Mouse (Mus musculus): ENCODE data around the gene Ugp2.

Ugp2 gene

DNA sequence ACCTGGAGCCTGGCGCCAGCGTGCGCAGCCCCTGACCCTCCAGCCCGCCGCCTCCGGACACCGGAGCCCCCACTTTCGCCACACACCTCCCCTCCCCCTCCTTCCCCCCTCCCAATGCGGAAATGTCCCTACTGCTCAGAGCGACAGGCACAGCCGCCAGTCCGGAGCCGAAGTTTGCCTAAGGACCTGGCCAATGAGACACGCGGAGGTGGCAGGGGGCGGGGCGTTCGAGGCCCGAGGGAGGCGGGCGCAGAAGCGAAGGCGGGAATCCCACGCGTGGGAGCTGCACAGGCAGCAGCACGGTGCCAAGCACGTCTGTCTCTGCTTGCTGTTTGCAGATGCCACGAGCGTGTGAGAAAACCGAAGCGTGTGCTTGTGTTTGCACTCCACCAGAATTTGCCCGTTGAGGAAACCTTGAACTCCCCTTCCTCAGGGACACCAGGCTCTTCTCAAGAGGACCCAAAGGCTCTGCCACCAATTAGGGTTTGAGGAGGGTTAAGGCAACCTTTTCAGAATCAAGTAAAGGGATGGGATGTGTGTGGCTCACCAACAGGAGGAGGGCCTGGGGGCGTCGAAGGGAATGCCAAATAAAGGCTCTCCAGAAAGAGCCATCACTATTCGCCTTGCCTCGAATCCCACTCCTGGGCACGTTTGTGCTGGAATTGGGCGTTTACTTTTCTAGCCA, at the start of gene Ugp2:
Gene Ugp2 (minus strand): TSS at position 80 of the 685 bp plus-strand sequence.
- peak; percentile 96 for DNase-seq (ENCODE audit: low spot score)

DNA sequence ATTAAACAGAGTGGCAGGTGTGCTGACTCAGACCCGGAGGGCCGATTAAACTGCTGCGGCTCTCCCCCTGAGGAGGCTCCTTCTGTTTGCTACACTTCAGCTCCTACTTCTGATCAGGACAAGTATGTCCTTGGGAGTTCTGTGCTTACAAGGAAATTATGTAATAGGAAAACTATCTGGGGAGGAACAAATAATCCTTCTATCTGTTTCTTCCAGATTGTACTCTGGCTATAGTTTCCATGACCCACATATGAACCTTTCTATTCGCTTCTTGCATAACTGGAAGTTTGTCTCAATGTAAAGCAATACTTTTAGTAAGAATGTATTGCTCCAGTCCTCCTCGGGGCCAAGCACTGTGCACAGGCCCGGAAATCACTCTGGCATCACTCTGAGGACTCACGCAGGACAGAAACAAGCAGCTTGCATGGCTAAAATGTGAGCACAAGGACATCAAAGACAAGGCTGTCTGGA, 43.9 kb upstream of the Ugp2 start:
- DNase-seq (ENCODE audit: low spot score) = no peak

DNA sequence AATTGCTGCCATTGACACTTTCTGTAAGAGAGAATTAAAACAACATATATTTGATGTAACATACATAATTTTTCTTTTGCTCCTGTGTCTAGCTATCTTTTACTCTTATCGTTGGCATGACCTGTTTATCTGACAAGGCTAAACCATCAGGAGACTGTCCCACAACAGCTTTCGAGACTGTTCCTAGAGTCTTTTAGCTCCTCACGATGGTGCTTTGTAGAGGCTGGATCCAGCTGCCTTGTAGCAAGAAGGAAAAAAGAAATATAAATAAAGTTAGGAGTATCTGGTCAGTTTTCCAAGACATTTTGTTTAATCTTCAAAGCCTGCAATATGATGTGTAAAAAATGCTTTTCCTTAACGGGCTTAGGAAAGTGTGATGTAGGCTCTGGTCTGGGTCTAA, 35.7 kb upstream of the Ugp2 start:
- no peak for DNase-seq (ENCODE audit: low spot score)

DNA sequence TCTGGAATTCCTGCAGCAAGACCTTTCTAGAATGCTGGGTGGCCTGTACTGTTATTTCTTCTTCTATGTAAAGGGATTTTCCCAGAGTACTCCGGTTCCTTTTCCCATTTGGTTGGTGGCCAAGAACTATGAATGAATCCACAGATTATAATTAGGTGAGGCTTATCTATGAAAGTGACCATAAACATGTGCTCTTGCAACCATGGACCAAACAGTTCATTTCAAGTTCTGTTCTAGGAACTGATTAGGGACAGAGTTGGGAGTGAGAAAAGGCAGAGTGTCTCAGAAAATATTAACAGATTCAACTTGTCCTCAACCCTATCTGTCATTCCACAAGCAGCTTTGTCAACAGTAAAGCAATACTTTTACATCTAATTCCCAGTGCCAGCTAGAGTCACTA, 35.1 kb upstream of the Ugp2 start:
- DNase-seq (ENCODE audit: low spot score) = no peak

DNA sequence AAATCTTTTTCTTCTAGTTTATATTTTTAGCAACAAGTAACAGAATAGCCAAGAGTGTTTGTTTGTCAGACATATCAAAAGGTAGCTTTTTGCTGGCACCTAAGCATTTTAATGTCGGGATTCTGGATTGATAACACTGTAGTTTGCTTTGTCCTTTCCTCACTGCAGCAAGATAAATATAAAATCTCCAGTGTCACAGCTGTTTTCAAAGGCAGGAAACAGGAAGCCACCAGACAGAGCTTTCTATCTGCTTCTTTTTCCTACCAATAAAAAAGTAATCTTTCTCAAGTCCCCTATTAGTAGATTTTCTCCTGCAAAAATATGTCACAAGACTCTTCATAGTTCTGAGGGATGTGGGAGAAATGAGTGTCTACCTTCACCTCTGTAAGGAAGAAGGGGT, 32.9 kb upstream of the Ugp2 start:
- DNase-seq (ENCODE audit: low spot score) = no peak

DNA sequence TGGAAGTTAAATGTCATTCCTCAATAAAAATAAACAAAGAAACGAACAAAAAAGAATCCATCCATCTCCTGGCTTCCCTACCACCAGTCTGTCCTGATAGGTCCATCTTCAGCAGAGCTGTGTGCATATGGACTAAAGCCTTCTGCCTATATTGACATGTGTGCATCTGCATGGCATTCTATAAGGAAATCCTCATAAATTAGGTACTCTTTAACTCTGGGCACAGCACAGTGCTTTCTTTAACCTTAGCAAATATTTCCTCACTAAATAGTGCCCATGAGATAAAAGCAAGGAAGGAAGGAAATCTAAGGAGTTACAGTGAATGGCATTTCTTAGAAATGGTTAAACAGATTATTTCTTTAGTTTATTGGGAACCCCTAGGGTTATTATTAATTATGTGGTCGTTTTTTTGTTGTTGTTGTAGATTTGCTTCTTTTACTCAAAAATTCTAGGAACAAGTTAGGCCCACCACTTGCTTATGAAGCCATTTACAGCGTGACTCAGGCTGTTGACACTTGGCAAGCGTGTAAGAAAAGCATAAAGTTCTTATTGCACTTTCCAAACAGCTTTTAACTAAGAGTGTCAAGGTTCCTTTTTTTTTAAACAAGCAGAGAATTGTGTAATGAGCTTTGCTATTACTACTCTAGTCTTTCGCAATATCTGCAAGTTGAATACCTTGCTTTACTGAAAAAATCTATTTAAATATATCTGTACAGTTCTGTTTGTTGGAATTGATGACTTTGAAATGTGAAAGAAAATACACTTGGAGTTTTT, 31.7 kb upstream of the Ugp2 start:
- no peak for DNase-seq (ENCODE audit: low spot score)

DNA sequence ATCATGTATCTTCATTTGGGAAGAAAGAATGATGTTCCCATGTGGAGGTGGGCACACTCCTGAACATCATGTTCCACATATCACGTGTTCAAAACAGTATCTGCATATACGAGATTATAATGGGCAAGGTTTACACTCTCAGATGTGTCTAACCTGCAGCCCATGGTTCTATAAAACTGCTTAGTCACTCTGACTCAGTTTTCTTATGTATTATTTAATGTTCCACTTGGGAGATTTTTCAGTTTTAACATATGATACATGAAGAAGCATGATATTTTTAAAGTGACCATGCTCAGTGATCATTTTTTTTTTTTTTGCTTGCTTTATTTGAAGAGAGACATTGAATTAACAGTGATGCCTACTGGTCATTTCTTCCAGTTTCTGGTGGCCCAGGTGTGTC, 30.2 kb upstream of the Ugp2 start:
- no peak for DNase-seq (ENCODE audit: low spot score)

DNA sequence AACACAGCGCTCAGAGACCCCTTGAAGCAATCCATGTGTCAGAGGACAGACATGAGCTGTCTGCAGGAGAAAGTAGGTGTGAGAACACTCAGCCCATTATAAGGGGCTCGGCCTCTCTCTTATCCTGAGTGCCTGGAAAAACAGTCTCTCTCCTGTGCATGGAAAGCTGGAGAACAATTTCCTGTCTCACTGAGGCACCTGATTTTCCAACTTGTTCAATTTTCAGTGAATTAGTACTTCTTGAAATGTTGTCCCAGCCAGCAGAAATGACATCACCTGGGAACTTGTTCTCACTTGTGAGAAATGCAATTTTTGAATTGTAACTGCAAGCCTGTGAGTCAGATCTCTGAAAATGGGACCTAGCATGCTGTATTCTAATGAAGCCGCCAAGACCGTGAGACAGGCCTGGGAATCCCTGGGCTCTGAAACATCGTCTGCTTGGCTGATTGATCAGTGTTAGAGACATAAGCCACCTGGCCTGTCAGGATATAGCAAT, 28.2 kb upstream of the Ugp2 start:
- no peak for DNase-seq (ENCODE audit: low spot score)

DNA sequence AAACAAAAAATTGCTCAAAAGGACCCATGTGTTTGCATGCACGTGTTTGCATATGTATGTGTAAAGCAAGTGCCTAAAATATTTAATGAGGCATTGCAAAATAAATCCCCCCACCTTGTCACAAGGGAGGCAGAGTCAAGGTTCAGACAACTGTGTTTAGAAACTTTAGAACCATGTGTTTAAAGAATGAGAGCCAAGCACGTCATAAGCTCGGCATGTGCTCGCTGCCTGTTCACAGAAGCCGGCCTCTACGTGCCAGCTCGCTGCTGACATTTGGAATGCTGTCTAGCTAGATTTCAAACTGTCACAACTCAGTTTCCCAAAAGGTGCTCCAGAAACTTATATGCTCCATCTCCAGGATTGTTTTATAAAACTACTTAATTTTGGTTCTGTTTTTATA, 27.5 kb upstream of the Ugp2 start:
- DNase-seq (ENCODE audit: low spot score) = peak; percentile 13

DNA sequence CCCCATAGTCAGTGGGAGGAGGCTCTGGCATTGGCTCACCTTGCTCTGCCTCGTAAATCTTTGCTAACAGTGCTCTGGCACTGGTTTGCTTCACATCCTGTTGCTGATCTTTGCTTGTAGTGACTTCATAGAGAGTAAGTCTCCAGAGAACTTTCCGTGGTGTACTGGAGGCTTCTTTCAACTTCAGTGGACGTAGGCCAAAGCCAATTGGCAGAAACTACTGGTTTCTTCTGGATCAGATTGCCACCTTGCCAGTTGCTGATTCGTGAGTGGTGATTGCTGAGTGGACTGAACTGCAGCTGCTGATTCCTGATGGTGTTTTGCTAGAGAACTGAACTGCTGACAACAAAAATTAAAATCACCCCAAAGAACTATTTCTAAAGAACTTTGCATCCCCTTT, 15.8 kb upstream of the Ugp2 start:
- DNase-seq (ENCODE audit: low spot score) = no peak

DNA sequence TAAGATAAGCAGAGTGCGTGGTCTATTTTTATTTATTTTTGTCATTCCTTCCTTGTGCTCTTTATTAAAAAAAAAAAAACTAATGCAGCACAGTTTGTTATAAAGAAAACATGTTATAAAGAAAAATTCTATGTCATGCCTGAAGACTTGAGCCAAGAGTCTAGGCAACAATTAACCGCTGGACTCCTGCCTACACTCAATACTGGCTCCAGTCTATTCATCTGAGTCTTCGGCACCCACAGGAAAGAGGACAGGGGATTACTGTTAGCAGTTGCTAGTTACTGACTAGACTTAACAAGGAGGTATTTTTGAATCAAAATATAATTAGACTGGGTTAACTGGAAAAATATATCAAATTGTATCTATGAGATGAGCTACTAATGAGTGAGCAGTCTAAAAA, 3.1 kb upstream of the Ugp2 start:
- no peak for DNase-seq (ENCODE audit: low spot score)

DNA sequence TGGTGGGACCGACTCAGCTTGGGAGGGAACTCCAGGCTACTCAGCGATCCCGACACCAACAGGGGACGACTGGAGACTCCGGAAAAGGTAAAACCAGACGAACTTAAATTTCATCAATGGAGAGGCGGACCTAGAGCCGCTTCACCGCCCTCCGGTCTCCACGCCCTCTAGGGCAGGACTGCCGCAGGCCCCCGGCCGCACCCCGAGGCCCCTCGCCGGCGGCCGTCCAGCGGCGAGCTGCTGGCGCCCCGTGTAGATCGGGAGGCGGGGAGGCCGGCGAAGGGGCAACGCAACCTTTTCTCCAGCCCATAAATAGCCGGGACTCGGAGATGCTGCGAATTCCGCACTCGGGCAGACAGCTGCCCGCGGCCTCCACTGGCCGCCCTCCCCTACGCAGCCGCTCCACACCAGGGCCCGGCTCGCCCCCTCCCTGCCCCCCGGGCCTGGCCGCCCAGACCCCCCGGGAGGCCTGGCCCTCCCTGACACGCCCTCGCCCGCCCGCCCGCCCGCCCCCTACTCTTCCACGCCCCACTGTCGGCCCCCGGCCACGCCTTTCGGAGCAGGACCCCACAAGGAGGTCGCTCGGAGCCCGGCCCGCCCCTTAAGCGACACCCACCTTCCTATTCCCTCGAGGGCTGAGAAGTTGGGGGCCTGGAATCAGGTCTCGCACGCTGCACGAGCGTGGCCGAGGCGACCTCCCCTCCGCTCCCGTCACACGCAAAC, 441 bp downstream of the Ugp2 start:
- DNase-seq (ENCODE audit: low spot score) = peak; percentile 63

DNA sequence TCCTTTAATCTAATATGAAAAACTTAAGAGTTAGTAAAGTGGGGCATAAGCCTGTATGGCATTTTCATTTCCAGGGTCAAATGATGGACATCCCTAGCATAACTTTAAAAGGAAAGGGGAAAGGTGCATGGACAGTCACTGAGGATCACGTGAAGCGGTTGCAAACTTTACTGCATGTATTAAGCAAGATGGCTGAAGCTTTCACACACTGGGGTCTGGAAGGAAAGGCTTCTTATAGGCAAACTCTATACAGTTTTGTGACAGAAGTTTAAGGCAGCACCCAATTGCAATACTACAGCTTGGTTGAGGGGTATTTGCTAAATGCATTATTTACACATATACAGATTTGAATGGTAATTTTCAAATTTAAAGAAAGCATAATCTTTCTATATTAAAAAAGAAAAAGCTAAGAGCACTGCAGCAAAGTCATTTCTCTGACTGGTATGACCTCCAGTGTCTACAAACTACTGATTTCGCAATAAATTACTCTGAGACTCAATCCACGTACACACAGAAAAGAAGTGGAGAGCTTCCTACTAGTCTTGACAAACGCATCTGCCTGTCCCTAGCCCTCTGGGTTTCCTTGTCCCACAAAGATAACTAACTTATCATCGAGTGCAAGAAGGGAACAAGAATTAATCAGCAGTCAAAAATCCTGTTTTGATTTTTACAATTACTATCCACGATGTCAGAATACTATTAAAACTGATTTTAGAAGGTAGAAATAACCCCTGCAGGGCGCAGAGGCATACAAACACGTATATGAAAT, 1.6 kb downstream of the Ugp2 start:
- no peak for DNase-seq (ENCODE audit: low spot score)

DNA sequence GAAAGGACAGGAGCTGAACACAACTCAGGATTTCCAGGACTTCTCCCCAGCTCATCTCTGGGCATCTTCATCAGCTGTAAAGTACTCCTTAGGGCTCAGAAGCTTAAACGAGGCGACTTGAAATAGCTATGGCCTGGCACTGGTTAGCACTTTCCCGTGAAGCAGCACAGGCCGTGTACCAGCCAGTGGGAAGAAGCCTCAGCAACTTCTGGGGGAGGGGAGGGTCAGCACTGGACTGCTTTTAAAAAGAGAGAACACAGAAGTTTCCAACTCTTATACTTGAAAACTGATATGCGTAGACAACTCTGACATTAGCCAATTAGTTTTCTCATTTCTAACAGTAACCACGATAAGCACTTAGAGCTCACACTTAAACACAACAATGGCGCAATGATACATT, 2.5 kb downstream of the Ugp2 start:
- DNase-seq (ENCODE audit: low spot score) = no peak

DNA sequence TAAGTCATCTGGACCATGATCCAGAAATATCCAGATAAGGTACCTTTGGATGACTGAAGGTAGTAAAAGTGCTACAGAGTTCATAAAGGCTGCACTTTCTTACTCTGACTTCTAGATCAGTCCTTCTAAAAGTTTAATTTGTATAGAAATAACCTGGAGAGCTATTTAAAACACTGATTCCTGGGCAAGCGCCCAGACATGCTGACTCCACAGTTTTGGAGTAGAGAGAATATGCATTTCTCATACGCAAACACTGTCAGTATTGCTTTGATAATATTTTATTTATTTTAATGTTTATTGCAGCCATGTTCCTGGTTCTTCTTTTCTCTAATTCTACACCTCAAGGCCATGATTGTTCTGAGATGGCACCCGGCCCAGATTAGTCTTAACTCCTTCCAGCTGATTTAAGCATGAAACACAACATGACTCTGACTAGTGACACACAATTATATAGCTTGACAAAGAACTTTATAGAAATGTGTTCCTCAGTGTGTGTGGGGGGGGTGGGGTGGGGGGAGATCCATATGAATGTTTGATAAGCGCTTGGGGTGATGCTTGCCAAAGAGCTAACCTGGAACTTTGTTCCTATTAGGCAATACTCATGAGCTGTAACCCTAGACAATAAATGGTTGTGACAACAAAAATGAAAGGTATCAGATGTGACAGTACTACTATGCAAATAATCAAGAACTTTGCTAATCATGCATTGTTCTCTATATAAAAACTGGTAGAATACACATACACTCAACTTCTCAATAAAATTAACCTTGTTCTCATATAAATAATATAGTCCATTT, 7.7 kb downstream of the Ugp2 start:
- no peak for DNase-seq (ENCODE audit: low spot score)

DNA sequence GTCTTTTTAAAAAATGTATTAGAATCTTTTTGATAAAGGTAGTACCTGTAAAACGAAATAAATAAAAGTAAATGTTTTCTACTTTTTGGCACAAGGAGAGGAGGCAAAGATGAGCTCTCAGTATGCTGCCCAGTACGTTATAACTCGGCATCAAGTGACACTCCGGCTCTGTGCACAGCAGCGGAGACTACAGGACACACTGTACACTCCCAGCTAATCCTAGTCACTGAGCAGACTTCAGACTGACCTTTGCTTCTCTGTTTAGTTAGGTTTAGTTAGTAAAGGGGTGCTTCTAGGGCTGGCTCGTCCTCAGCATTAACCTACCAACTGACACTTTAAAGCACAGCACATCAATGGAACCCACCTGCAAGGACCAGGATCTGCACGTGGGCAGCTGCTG, 19.7 kb downstream of the Ugp2 start:
- DNase-seq (ENCODE audit: low spot score) = no peak

DNA sequence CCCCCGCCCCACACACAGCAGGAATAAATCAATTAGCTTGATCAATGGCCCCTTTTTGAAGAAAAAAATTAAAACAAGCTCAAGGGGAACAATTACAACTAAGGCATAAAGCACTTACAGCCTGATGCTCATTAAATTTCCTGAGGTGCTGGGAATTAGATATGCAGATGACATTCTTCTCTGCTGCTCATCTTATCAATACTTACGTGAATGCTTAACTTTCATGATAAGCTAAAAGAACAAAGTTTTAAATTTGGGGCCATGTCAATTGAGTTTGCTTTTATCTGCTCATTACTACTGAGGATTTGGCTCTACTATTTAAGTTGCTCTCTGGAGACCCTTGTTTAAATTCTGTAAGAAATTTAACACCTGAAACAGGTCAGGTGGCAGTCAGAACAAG, 22.1 kb downstream of the Ugp2 start:
- no peak for DNase-seq (ENCODE audit: low spot score)

DNA sequence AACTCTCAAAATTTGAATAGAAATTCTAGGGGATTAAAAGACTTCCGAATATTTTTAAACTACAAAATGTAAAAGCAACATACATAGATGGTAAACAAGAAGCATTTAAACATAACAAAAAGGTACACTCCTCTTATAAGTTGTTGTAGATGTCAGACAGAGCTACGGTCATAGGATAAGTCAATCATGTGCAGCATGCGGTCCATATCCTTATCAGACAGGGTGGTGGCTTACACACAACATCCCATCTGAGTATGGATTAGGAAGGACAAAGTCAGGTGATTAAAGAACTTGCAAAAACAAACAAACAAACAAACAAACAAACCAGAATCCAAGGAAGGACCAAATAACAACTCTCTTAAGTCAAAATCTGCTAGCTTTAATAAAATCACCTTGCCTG, 25.0 kb downstream of the Ugp2 start:
- DNase-seq (ENCODE audit: low spot score) = no peak

DNA sequence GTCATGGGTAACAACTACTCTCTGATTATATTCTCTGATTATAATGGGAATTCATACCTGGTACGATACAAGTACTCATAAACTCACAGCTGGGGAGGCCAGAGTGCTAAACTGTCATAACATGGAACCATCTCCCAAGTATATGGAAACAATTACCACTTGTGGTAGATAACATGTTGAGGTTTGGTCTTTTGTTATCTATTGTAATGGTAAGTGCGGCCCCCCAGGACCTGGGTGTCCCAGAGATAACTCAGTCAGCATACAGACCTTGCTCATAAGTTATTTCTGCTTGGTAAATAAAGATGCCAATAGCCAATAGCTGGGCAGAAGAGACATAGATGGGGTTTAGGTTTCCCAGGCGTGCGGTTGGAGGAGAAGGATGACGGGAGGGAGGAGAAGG, 27.5 kb downstream of the Ugp2 start:
- no peak for DNase-seq (ENCODE audit: low spot score)

DNA sequence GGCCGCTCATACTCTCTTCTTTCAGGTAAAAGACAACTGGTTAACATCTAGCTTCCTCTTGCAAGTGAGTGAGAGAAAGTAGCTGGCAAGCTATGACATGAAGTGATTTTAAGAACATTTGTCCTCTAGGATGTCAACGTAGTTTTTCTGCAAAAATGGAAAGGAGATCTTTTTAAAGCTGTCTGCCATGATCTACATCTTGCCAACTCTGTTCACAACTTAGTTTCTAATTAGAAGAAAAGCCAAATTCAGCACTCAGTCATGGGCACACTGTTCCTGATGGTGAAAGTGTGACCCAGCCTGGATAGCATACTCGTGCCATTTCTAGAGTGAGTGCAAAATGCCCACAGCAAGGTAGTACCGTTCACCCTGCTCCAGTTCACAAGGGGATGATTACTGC, 31.9 kb downstream of the Ugp2 start:
- DNase-seq (ENCODE audit: low spot score) = no peak

DNA sequence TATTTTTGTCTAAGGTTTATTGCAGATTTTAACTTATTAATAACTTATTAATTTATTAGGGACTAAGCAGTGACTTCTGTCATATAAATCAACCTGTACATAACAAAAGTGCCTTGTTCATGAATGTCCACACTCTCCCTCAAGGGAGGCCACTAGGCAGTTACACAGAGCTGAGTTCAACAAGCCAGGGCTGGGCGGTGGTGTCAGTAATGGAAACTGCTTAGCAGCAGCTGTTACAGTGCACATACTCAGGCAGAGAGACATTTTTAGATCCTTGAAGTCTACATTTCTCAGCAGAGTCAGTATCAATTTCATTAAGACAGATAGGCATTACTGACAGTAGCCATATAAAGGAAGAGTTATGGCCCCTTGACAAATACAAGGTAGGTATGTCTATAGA, 33.1 kb downstream of the Ugp2 start:
- DNase-seq (ENCODE audit: low spot score) = no peak
